Mouse (Mus musculus) kidney, adult 9 months (tissue): ENCODE measurements around the gene Pdgfd.
"Not testable (repeated sequence)": the region's sequence is repeated elsewhere in the genome, so short reads cannot be mapped to it uniquely, and the experiment has no call there.

Experiments used
- DNase-seq: peaks from one replicate; pipeline ENCODE4 v3.0.0; 2022

The Pdgfd gene

GRCm38 (mm10) chr9:6168391-6169037 lies at the start of gene Pdgfd:
TSS of gene Pdgfd (plus strand) at chr9:6168584.
- DNase-seq = peak; percentile 74

- no peak for DNase-seq
Measured at GRCm38 (mm10) chr9:6169038-6169431, 651 bp downstream of the Pdgfd start.

- peak; percentile 20 for DNase-seq
Measured at GRCm38 (mm10) chr9:6170962-6171361, 2.6 kb downstream of the Pdgfd start.

GRCm38 (mm10) chr9:6173276-6173675 lies 4.9 kb downstream of the Pdgfd start:
- DNase-seq = no peak

DNA sequence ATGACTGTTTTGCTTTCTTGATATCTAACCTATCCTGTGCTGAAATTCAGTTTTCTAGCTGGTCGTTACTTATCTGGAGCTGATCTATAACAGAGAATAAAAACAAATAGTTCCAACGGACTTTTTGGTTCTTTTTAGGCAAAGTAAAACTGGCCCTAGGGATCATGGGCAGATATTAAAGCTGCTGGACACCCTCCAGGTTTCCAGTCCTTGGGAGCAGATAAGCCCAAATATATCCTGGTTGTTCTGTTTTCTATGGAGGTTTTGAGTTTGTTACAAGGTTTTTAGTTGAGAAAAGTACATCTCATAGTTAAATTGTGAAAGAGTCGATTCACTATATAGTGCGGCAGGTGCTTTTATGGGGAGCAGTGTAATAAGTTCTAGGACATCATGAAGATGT lies 7.3 kb downstream of the Pdgfd start:
- DNase-seq = no peak

- no peak for DNase-seq
Measured at GRCm38 (mm10) chr9:6182307-6182923, 14.0 kb downstream of the Pdgfd start.

DNA sequence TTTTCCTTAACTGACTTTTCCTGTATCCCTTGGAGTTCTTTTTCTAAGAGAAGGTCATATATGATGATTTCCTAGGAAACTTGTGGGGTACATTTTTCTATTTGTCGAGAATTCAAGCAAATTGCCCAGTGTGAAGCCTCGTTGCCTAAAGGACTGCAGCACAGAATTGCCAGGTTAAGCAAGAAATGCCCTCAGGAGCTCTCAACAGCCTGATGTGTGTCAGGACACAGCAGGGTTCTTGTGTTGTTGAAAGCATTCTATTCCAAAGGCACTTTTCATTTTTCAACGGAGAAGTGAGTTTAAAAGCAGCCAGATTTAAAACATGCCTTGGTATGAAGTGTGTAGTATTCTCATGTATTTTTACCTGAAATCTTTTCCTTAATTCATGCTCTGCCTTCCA lies 19.6 kb downstream of the Pdgfd start:
- no peak for DNase-seq

GRCm38 (mm10) chr9:6193352-6193751 lies 25.0 kb downstream of the Pdgfd start:
- no peak for DNase-seq

GRCm38 (mm10) chr9:6212862-6213261 lies 44.5 kb downstream of the Pdgfd start:
- DNase-seq = no peak

GRCm38 (mm10) chr9:6217505-6217904 lies 49.1 kb downstream of the Pdgfd start:
- no peak for DNase-seq

GRCm38 (mm10) chr9:6235982-6236381 lies 67.6 kb downstream of the Pdgfd start:
- not testable (repeated sequence) for DNase-seq

DNA sequence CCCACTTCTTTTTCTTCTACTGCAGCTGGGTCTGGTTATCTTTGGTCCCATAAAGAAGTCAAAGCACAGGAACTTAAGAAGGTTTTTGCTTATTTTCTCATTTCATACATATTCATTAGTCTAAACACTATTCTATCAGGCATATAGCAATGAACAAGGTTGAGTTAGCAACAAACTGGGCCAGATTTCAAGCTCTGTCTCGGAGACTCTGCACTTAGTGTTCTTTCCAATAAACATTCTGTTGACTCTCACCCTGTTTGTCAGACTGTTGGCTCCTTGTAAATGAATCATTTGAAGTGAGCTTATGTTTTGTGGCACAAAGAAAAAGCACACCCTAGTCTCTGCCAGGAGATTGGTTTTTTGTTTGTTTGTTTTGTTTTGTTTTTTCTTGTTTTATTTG lies 81.9 kb downstream of the Pdgfd start:
- peak; percentile 10 for DNase-seq

- DNase-seq = no peak
Measured at GRCm38 (mm10) chr9:6251990-6252389, 83.6 kb downstream of the Pdgfd start.

GRCm38 (mm10) chr9:6257072-6257471 lies 88.7 kb downstream of the Pdgfd start:
- no peak for DNase-seq

- DNase-seq = no peak
Measured at GRCm38 (mm10) chr9:6264820-6265219, 96.4 kb downstream of the Pdgfd start.

DNA sequence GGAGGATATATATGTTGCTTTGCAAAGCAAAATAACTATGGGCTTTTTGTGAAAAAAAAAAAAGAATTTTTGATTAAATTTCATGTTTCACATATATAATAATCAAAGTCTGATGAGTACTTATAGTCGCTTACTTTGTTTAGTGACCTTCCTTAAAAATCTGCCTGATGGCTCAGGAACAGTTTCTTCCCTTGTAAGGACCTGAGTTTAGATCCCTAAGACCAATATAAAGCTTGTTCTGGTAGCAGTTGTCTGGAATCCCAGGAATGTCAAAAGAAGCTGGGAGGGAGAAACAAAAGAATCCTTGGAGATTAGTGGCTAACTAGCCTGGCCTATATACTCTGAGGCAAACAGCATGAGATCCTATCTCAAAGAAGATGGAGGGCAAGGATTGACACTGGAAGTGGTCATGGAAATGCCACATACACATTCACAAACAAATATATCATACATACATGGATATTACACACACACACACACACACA lies 101.5 kb downstream of the Pdgfd start, which contains the start of gene Ddi1:
Ddi1 (minus strand) TSS at position 51 of the 485 bp plus-strand sequence.
- no peak for DNase-seq

DNA sequence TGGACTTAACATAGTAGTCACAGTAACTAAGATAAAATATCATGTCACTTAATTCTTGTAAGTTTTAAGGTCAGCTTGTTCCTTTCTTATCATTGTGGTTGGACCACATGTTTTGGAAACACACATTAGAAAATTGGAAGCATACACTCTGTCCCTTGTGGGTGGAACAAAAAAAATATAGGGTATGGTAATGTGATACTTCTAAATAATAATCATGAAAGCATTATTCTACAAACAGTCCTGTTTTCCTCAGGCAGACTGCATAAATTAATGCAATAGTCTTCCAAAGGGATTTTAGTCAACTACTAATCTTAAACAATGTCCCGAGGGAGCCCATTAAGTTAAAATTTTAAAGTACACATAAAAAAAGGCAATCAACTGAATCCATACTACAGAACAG lies 108.0 kb downstream of the Pdgfd start:
- DNase-seq = no peak

- no peak for DNase-seq
Measured at GRCm38 (mm10) chr9:6277526-6277925, 109.1 kb downstream of the Pdgfd start.

GRCm38 (mm10) chr9:6286770-6287169 lies 118.4 kb downstream of the Pdgfd start:
- DNase-seq = no peak

GRCm38 (mm10) chr9:6289211-6289696 lies 120.9 kb downstream of the Pdgfd start:
- no peak for DNase-seq

DNA sequence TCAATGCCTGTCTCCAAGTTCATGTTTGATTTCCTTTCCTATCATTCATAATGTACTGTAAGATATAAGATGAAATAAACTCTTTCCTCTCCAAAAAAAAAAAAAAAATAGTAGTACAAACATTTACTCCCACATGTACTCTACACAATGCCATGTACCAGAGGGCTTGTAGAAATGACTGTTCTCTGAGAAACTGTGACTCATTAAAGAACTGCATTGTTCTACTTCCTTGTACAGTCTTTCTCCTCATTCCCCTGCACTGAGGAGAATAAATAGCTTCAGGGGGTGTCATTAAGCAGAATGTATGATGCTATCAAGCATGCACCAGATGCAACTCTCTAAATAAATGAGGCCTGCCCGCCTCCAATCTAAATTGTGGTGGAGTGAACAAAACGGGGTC lies 130.2 kb downstream of the Pdgfd start:
- DNase-seq = no peak

- no peak for DNase-seq
Measured at GRCm38 (mm10) chr9:6302050-6302449, 133.7 kb downstream of the Pdgfd start.

DNA sequence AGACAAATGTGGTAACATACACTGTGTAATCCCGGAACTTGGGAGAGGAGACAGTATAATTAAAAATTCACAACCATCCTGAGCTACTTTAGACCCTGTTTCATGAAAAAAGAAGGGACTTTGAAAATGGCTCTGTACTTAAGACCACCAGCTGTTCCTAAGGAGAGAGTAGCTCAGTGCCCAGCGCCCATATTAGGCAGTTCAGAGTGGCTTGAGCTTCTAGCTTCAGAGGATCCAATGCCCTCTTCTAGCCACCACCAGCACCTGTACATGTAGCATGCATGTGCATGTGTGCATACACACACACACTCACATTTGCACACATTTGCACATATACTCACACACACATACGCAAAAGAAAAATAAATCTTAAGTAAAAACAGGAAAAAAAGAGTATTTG lies 136.2 kb downstream of the Pdgfd start:
- no peak for DNase-seq

DNA sequence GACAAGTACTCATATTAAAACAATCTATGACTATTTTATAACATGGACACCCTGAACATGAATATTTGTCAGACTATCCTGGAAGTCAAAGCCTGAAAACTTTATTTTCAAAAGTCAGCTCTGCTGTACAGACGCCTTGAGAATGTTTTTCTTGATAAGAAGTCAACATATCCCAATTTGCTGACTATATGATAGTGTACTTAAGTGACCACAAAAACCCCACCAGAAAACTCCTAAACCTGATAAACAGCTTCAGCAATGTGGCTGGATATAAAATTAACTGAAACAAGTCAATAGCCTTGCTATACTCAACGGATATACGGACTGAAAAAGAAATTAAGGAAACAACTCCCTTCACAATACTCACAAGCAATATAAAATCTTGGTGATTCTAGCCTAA lies 137.5 kb downstream of the Pdgfd start:
- DNase-seq = no peak

GRCm38 (mm10) chr9:6317114-6317513 lies 148.7 kb downstream of the Pdgfd start:
- DNase-seq = no peak
